In genomic region chr6:53816661-53817060, GRCm38 (mm10) we compare ENCODE assay signal across 19 mouse cellular contexts. TPM values are rescaled to one million over a fixed set of nuclear protein-coding genes. Genes with fewer than 3 reads are reported as not detected.
A peak's percentile ranks its signal among the peaks of the same experiment; 100 is the strongest.
DNase-seq lines count a peak whose midpoint lies in the region; ATAC-seq lines count a peak whose summit lies in the region.
"Had no signal": no experiment of that assay in that cellular context is flagged by ENCODE, and none has a peak within 500 bp of the region (broad histone marks: within the 10 kb centered on the region; RNA-seq: fewer than 3 reads in every experiment).

No protein-coding gene starts in this region.

- H3K9me3 ChIP-seq in kidney, embryonic 16.5 days (ENCODE audit: low read length) = no peaks in the 10 kb centered on the region
- no peaks in the 10 kb centered on the region for H3K9me3 ChIP-seq in neural tube, embryonic 12.5 days
- no peaks in the 10 kb centered on the region for H3K9me3 ChIP-seq in neural tube, embryonic 15.5 days (replicated peaks)
- no peaks in the 10 kb centered on the region for H3K9me3 ChIP-seq in intestine, embryonic 16.5 days (ENCODE audit: control insufficient read depth, low read length)
- H3K9me3 ChIP-seq in stomach, embryonic 15.5 days = no peaks in the 10 kb centered on the region
- H3K9me3 ChIP-seq: heart, embryonic 10.5 days; liver, embryonic 13.5 days; midbrain, embryonic 13.5 days had no signal

- H3K36me3 ChIP-seq in kidney, embryonic 16.5 days (ENCODE audit: insufficient read depth, low read length) = peaks cover 4% of the 10 kb centered on the region
- no peaks in the 10 kb centered on the region for H3K36me3 ChIP-seq in neural tube, embryonic 12.5 days
- H3K36me3 ChIP-seq in neural tube, embryonic 15.5 days = no peaks in the 10 kb centered on the region
- no peaks in the 10 kb centered on the region for H3K36me3 ChIP-seq in intestine, embryonic 16.5 days (ENCODE audit: control insufficient read depth, insufficient read depth, low read length)
- H3K36me3 ChIP-seq in stomach, embryonic 15.5 days = no peaks in the 10 kb centered on the region
- H3K36me3 ChIP-seq: G1E; heart, embryonic 10.5 days; liver, embryonic 13.5 days; midbrain, embryonic 13.5 days had no signal

- no peak for ATAC-seq in kidney, embryonic 16.5 days (ENCODE audit: low FRiP score, low TSS enrichment)
- no peak for ATAC-seq in neural tube, embryonic 12.5 days (ENCODE audit: low FRiP score, low read depth)
- no peak for ATAC-seq in neural tube, embryonic 15.5 days (ENCODE audit: low FRiP score)
- ATAC-seq in intestine, embryonic 16.5 days = no peak
- no peak for ATAC-seq in stomach, embryonic 15.5 days (ENCODE audit: insufficient read depth, low FRiP score, low read depth)
- ATAC-seq: forebrain, postnatal 0 days; inflammation-experienced regulatory T-cells, adult 6 months; midbrain, embryonic 13.5 days had no signal

- 0 out of 2 replicates have a peak overlapping the region, but pooled peaks have one; percentile 7 for H3K9ac ChIP-seq in kidney, embryonic 16.5 days (replicated peaks; ENCODE audit: low read length)
- H3K9ac ChIP-seq in neural tube, embryonic 12.5 days = no peak overlapping the region
- no peak overlapping the region for H3K9ac ChIP-seq in neural tube, embryonic 15.5 days (replicated peaks)
- H3K9ac ChIP-seq in intestine, embryonic 16.5 days (ENCODE audit: low read depth, low read length) = no peak overlapping the region
- no peak overlapping the region for H3K9ac ChIP-seq in stomach, embryonic 15.5 days
- H3K9ac ChIP-seq: forebrain, postnatal 0 days; liver, embryonic 13.5 days; midbrain, embryonic 13.5 days had no signal

- peak overlapping the region; percentile 59 for H3K4me3 ChIP-seq in kidney, embryonic 16.5 days (ENCODE audit: low read length)
- no peak overlapping the region for H3K4me3 ChIP-seq in neural tube, embryonic 12.5 days
- no peak overlapping the region for H3K4me3 ChIP-seq in neural tube, embryonic 15.5 days (replicated peaks)
- no peak overlapping the region for H3K4me3 ChIP-seq in intestine, embryonic 16.5 days (ENCODE audit: low read length)
- H3K4me3 ChIP-seq in stomach, embryonic 15.5 days (replicated peaks) = no peak overlapping the region
- H3K4me3 ChIP-seq: left cerebral cortex, adult 2 months; liver, embryonic 13.5 days; midbrain, embryonic 13.5 days had no signal

- DNase-seq in kidney, adult 11 months = no peak
- no peak for DNase-seq in cerebellum, postnatal 4 days (ENCODE audit: low spot score in 2 of 2)
- DNase-seq: adrenal gland, postnatal 10 days; cerebellum, adult 18-20 months; forebrain, postnatal 0 days; heart, postnatal 14 days; liver, embryonic 13.5 days; lung, postnatal 36 days; thymus, postnatal 25 days had no signal

- peaks cover 30% of the 10 kb centered on the region for H3K4me1 ChIP-seq in kidney, embryonic 16.5 days (ENCODE audit: insufficient read depth, low read length)
- peaks cover 33% of the 10 kb centered on the region for H3K4me1 ChIP-seq in neural tube, embryonic 12.5 days
- peaks cover 40% of the 10 kb centered on the region for H3K4me1 ChIP-seq in neural tube, embryonic 15.5 days
- H3K4me1 ChIP-seq in intestine, embryonic 16.5 days (ENCODE audit: control insufficient read depth, insufficient read depth, low read length) = peaks cover 39% of the 10 kb centered on the region
- H3K4me1 ChIP-seq in stomach, embryonic 15.5 days = peaks cover 23% of the 10 kb centered on the region

- 52% methylated on average over 8 of the region's 8 CpGs for WGBS in kidney, embryonic 16.5 days
- 82% methylated on average over 8 of the region's 8 CpGs for WGBS in neural tube, embryonic 12.5 days
- 84% methylated on average over 8 of the region's 8 CpGs for WGBS in neural tube, embryonic 15.5 days
- WGBS in intestine, embryonic 16.5 days = 83% methylated on average over 8 of the region's 8 CpGs
- 77% methylated on average over 8 of the region's 8 CpGs for WGBS in stomach, embryonic 15.5 days

- no peak overlapping the region for H3K27ac ChIP-seq in kidney, embryonic 16.5 days (ENCODE audit: low read length)
- H3K27ac ChIP-seq in neural tube, embryonic 12.5 days = no peak overlapping the region
- no peak overlapping the region for H3K27ac ChIP-seq in neural tube, embryonic 15.5 days (replicated peaks)
- peak overlapping the region; percentile 54 for H3K27ac ChIP-seq in intestine, embryonic 16.5 days (ENCODE audit: low read length)
- no peak overlapping the region for H3K27ac ChIP-seq in stomach, embryonic 15.5 days
- H3K27ac ChIP-seq: heart, embryonic 10.5 days; liver, embryonic 13.5 days; midbrain, embryonic 13.5 days had no signal

- H3K4me2 ChIP-seq in kidney, embryonic 16.5 days (replicated peaks; ENCODE audit: low read depth, low read length) = peak overlapping the region; percentile 86
- peak overlapping the region; percentile 90; the same call in 1 of the 2 replicates for H3K4me2 ChIP-seq in neural tube, embryonic 12.5 days (replicated peaks)
- H3K4me2 ChIP-seq in neural tube, embryonic 15.5 days = no peak overlapping the region
- H3K4me2 ChIP-seq in intestine, embryonic 16.5 days (ENCODE audit: low read depth, low read length) = no peak overlapping the region
- peak overlapping the region; percentile 83; the same call in 1 of the 2 replicates for H3K4me2 ChIP-seq in stomach, embryonic 15.5 days
- H3K4me2 ChIP-seq: liver, embryonic 13.5 days had no signal

- peaks cover 8% of the 10 kb centered on the region; the same call in 1 of the 2 replicates for H3K27me3 ChIP-seq in kidney, embryonic 16.5 days (ENCODE audit: insufficient read depth, low read length)
- peaks cover 40% of the 10 kb centered on the region for H3K27me3 ChIP-seq in neural tube, embryonic 12.5 days (replicated peaks)
- H3K27me3 ChIP-seq in neural tube, embryonic 15.5 days (replicated peaks) = peaks cover 44% of the 10 kb centered on the region
- peaks cover 33% of the 10 kb centered on the region for H3K27me3 ChIP-seq in intestine, embryonic 16.5 days (replicated peaks; ENCODE audit: control insufficient read depth, insufficient read depth, low read length)
- H3K27me3 ChIP-seq in stomach, embryonic 15.5 days (replicated peaks) = peaks cover 22% of the 10 kb centered on the region; the same call in 1 of the 2 replicates

RNA-seq across cellular contexts. Expression of gene Tril, which starts 4.0 kb away (rescaled TPM):
- polyA plus RNA-seq in kidney, embryonic 16.5 days (2015; fragmentation: Nextera tagmentation; extraction: Ambion mirVana) = 83.7 and 86.5 TPM in 2 replicates
- polyA plus RNA-seq in neural tube, embryonic 12.5 days (2016; fragmentation: Nextera tagmentation; extraction: Ambion mirVana) = 25.4 and 29.8 TPM in 2 replicates
- 14.6 and 16.3 TPM in 2 replicates for polyA plus RNA-seq in neural tube, embryonic 15.5 days (2015; fragmentation: Nextera tagmentation; extraction: Ambion mirVana)
- 10.2 and 11.2 TPM in 2 replicates for polyA plus RNA-seq in intestine, embryonic 16.5 days (2015; fragmentation: Nextera tagmentation; extraction: Ambion mirVana)
- 22.2 and 23.3 TPM in 2 replicates for polyA plus RNA-seq in stomach, embryonic 15.5 days (2015; fragmentation: Nextera tagmentation; extraction: Ambion mirVana)
- polyA plus RNA-seq: G1E; inflammation-experienced regulatory T-cells, adult 6 months had no signal

Comparison
In these comparisons a context has a peak if more than half of its experiments do, and no peak if none do; other contexts are left out.
1. H3K4me2 ChIP-seq: peak in kidney, embryonic 16.5 days (single experiment), neural tube, embryonic 12.5 days (single experiment) and stomach, embryonic 15.5 days (single experiment); none in neural tube, embryonic 15.5 days (single experiment) and intestine, embryonic 16.5 days (single experiment).